Mouse (Mus musculus) lung, embryonic 15.5 days (tissue): ENCODE data around the gene Pik3r4. TPM values are rescaled to one million over a fixed set of nuclear protein-coding genes. Genes with fewer than 3 reads are reported as not detected.

Experiments used
- polyA plus RNA-seq: library from polyadenylated mRNA; unstranded; fragments of >200 nt; fragmentation: Nextera tagmentation; extraction: Ambion mirVana; gene quantifications from 2 replicates; pipeline ENCODE4 v1.2.1, GENCODE M21; 2015

Gene Pik3r4
- polyA plus RNA-seq, 1 experiment from 2014 or later, result 20.4 TPM

Other genes starting within 250 kb of the Pik3r4 start
- 13.6 and 14.3 TPM in 2 replicates for gene Aste1, start 247.6 kb upstream of the Pik3r4 start, polyA plus RNA-seq
- 0.60 and 1.5 TPM in 2 replicates for gene Nek11, start 247.5 kb upstream of the Pik3r4 start, polyA plus RNA-seq
- 62.5 and 73.8 TPM in 2 replicates for gene Atp2c1, start 115.7 kb upstream of the Pik3r4 start, polyA plus RNA-seq
- 0.88 and 1.2 TPM in 2 replicates for gene Col6a6, start 185.2 kb downstream of the Pik3r4 start, polyA plus RNA-seq